Mouse (Mus musculus): ENCODE measurements around the gene Enc1. TPM values are rescaled to one million over a fixed set of nuclear protein-coding genes. Genes with fewer than 3 reads are reported as not detected.
"Not testable (repeated sequence)": the region's sequence is repeated elsewhere in the genome, so short reads cannot be mapped to it uniquely, and the experiment has no call there.

The Enc1 gene
- polyA plus RNA-seq, 1 experiment from 2014 or later, result 8.2 TPM

GRCm38 (mm10) chr13:97259271-97259670 lies 18.4 kb downstream of the Enc1 start:
- ATAC-seq (replicated peaks; ENCODE audit: low FRiP score, low TSS enrichment, low read depth), result no peak
- Histone ChIP-seq H3K9me3 (ENCODE audit: control insufficient read depth, low read length) (no peaks in the 10 kb centered on the region), H3K4me3 (ENCODE audit: low read depth, low read length) (no peak overlapping the region), H3K27me3 (replicated peaks; ENCODE audit: control insufficient read depth, insufficient read depth, low read length) (no peaks in the 10 kb centered on the region), H3K4me1 (replicated peaks; ENCODE audit: control insufficient read depth, insufficient read depth, low read length) (peaks cover 14% of the 10 kb centered on the region), H3K4me2 (ENCODE audit: low read length) (no peak overlapping the region), H3K36me3 (ENCODE audit: control insufficient read depth, insufficient read depth, low read length) (no peaks in the 10 kb centered on the region), H3K9ac (ENCODE audit: low read length) (no peak overlapping the region), H3K27ac (ENCODE audit: low read depth) (no peak overlapping the region)
- DNase-seq (ENCODE audit: low spot score), result no peak
- 71% methylated on average over 16 of the region's 16 CpGs for WGBS

- no peaks in the 10 kb centered on the region for H3K27me3 ChIP-seq (replicated peaks; ENCODE audit: control insufficient read depth, insufficient read depth, low read length)
- peaks cover 14% of the 10 kb centered on the region for H3K4me1 ChIP-seq (replicated peaks; ENCODE audit: control insufficient read depth, insufficient read depth, low read length)
- 48% methylated on average over 8 of the region's 8 CpGs for WGBS
- no peaks in the 10 kb centered on the region for H3K36me3 ChIP-seq (ENCODE audit: control insufficient read depth, insufficient read depth, low read length)
- no peak overlapping the region for H3K4me2 ChIP-seq (ENCODE audit: low read length)
- no peaks in the 10 kb centered on the region for H3K9me3 ChIP-seq (ENCODE audit: control insufficient read depth, low read length)
- no peak overlapping the region for H3K9ac ChIP-seq (ENCODE audit: low read length)
- DNase-seq (ENCODE audit: low spot score), result no peak
- H3K4me3 ChIP-seq (ENCODE audit: low read depth, low read length), result no peak overlapping the region
- no peak for ATAC-seq (replicated peaks; ENCODE audit: low FRiP score, low TSS enrichment, low read depth)
- no peak overlapping the region for H3K27ac ChIP-seq (ENCODE audit: low read depth)
Observed at GRCm38 (mm10) chr13:97260456-97261180, 19.7 kb downstream of the Enc1 start.

GRCm38 (mm10) chr13:97261549-97261948 lies 20.6 kb downstream of the Enc1 start:
- 0 out of 2 replicates have a peak, but pooled peaks have one; percentile 55 for ATAC-seq (replicated peaks; ENCODE audit: low FRiP score, low TSS enrichment, low read depth)
- Histone ChIP-seq H3K4me2 (ENCODE audit: low read length) (no peak overlapping the region), H3K36me3 (ENCODE audit: control insufficient read depth, insufficient read depth, low read length) (no peaks in the 10 kb centered on the region), H3K27ac (ENCODE audit: low read depth) (no peak overlapping the region), H3K4me3 (ENCODE audit: low read depth, low read length) (no peak overlapping the region), H3K9ac (ENCODE audit: low read length) (no peak overlapping the region), H3K9me3 (ENCODE audit: control insufficient read depth, low read length) (no peaks in the 10 kb centered on the region), H3K27me3 (replicated peaks; ENCODE audit: control insufficient read depth, insufficient read depth, low read length) (no peaks in the 10 kb centered on the region), H3K4me1 (replicated peaks; ENCODE audit: control insufficient read depth, insufficient read depth, low read length) (peaks cover 7% of the 10 kb centered on the region)
- 47% methylated on average over 6 of the region's 8 CpGs for WGBS
- no peak for DNase-seq (ENCODE audit: low spot score)

- Histone ChIP-seq H3K27ac (ENCODE audit: low read depth) (no peak overlapping the region), H3K9me3 (ENCODE audit: control insufficient read depth, low read length) (no peaks in the 10 kb centered on the region), H3K9ac (ENCODE audit: low read length) (no peak overlapping the region), H3K4me1 (replicated peaks; ENCODE audit: control insufficient read depth, insufficient read depth, low read length) (no peaks in the 10 kb centered on the region), H3K4me2 (ENCODE audit: low read length) (no peak overlapping the region), H3K27me3 (replicated peaks; ENCODE audit: control insufficient read depth, insufficient read depth, low read length) (no peaks in the 10 kb centered on the region), H3K36me3 (ENCODE audit: control insufficient read depth, insufficient read depth, low read length) (no peaks in the 10 kb centered on the region), H3K4me3 (ENCODE audit: low read depth, low read length) (no peak overlapping the region)
- DNase-seq (ENCODE audit: low spot score) (no peak), ATAC-seq (replicated peaks; ENCODE audit: low FRiP score, low TSS enrichment, low read depth) (no peak)
- 81% methylated on average over 10 of the region's 10 CpGs for WGBS
Observed at GRCm38 (mm10) chr13:97262676-97263075, 21.8 kb downstream of the Enc1 start.

- not testable (repeated sequence) for DNase-seq (ENCODE audit: low spot score); H3K27me3 ChIP-seq (replicated peaks; ENCODE audit: control insufficient read depth, insufficient read depth, low read length); H3K4me2 ChIP-seq (ENCODE audit: low read length); ATAC-seq (replicated peaks; ENCODE audit: low FRiP score, low TSS enrichment, low read depth); H3K36me3 ChIP-seq (ENCODE audit: control insufficient read depth, insufficient read depth, low read length); H3K9me3 ChIP-seq (ENCODE audit: control insufficient read depth, low read length); H3K27ac ChIP-seq (ENCODE audit: low read depth); H3K4me3 ChIP-seq (ENCODE audit: low read depth, low read length); H3K9ac ChIP-seq (ENCODE audit: low read length); H3K4me1 ChIP-seq (replicated peaks; ENCODE audit: control insufficient read depth, insufficient read depth, low read length)
- WGBS, result 90% methylated on average over 6 of the region's 6 CpGs
Observed at GRCm38 (mm10) chr13:97265534-97265933, 24.6 kb downstream of the Enc1 start.

GRCm38 (mm10) chr13:97270723-97271122 lies 29.8 kb downstream of the Enc1 start:
- no peak overlapping the region for H3K27ac ChIP-seq (ENCODE audit: low read depth)
- no peak overlapping the region for H3K9ac ChIP-seq (ENCODE audit: low read length)
- ATAC-seq (replicated peaks; ENCODE audit: low FRiP score, low TSS enrichment, low read depth) (no peak), DNase-seq (ENCODE audit: low spot score) (no peak)
- H3K27me3 ChIP-seq (replicated peaks; ENCODE audit: control insufficient read depth, insufficient read depth, low read length), result no peaks in the 10 kb centered on the region
- H3K4me1 ChIP-seq (replicated peaks; ENCODE audit: control insufficient read depth, insufficient read depth, low read length), result no peaks in the 10 kb centered on the region
- no peak overlapping the region for H3K4me3 ChIP-seq (ENCODE audit: low read depth, low read length)
- no peaks in the 10 kb centered on the region for H3K36me3 ChIP-seq (ENCODE audit: control insufficient read depth, insufficient read depth, low read length)
- H3K9me3 ChIP-seq (ENCODE audit: control insufficient read depth, low read length), result peaks cover 3% of the 10 kb centered on the region; the same call in 1 of the 2 replicates
- 77% methylated on average over 2 of the region's 2 CpGs for WGBS
- no peak overlapping the region for H3K4me2 ChIP-seq (ENCODE audit: low read length)

- no peaks in the 10 kb centered on the region for H3K4me1 ChIP-seq (replicated peaks; ENCODE audit: control insufficient read depth, insufficient read depth, low read length)
- no peaks in the 10 kb centered on the region for H3K36me3 ChIP-seq (ENCODE audit: control insufficient read depth, insufficient read depth, low read length)
- ATAC-seq (replicated peaks; ENCODE audit: low FRiP score, low TSS enrichment, low read depth) (no peak), DNase-seq (ENCODE audit: low spot score) (no peak)
- 70% methylated on average over 6 of the region's 6 CpGs for WGBS
- no peak overlapping the region for H3K9ac ChIP-seq (ENCODE audit: low read length)
- no peak overlapping the region for H3K4me2 ChIP-seq (ENCODE audit: low read length)
- no peaks in the 10 kb centered on the region for H3K27me3 ChIP-seq (replicated peaks; ENCODE audit: control insufficient read depth, insufficient read depth, low read length)
- no peak overlapping the region for H3K4me3 ChIP-seq (ENCODE audit: low read depth, low read length)
- H3K27ac ChIP-seq (ENCODE audit: low read depth), result no peak overlapping the region
- peaks cover 3% of the 10 kb centered on the region; the same call in 1 of the 2 replicates for H3K9me3 ChIP-seq (ENCODE audit: control insufficient read depth, low read length)
Observed at GRCm38 (mm10) chr13:97271641-97272040, 30.7 kb downstream of the Enc1 start.

- Histone ChIP-seq H3K4me1 (replicated peaks; ENCODE audit: control insufficient read depth, insufficient read depth, low read length) (peaks cover 5% of the 10 kb centered on the region; the same call in 1 of the 2 replicates), H3K27ac (ENCODE audit: low read depth) (no peak overlapping the region)
- WGBS, result 79% methylated on average over 3 of the region's 3 CpGs
Observed at GRCm38 (mm10) chr13:97274757-97275156, 33.9 kb downstream of the Enc1 start.

GRCm38 (mm10) chr13:97275482-97275881 lies 34.6 kb downstream of the Enc1 start:
- no peak overlapping the region for H3K9ac ChIP-seq (ENCODE audit: low read length)
- H3K27me3 ChIP-seq (replicated peaks; ENCODE audit: control insufficient read depth, insufficient read depth, low read length), result no peaks in the 10 kb centered on the region
- ATAC-seq (replicated peaks; ENCODE audit: low FRiP score, low TSS enrichment, low read depth), result no peak
- no peak overlapping the region for H3K4me3 ChIP-seq (ENCODE audit: low read depth, low read length)
- no peaks in the 10 kb centered on the region for H3K36me3 ChIP-seq (ENCODE audit: control insufficient read depth, insufficient read depth, low read length)
- no peak overlapping the region for H3K4me2 ChIP-seq (ENCODE audit: low read length)
- no peak for DNase-seq (ENCODE audit: low spot score)
- H3K9me3 ChIP-seq (ENCODE audit: control insufficient read depth, low read length), result no peaks in the 10 kb centered on the region
- no peak overlapping the region for H3K27ac ChIP-seq (ENCODE audit: low read depth)
- 76% methylated on average over 10 of the region's 10 CpGs for WGBS
- H3K4me1 ChIP-seq (replicated peaks; ENCODE audit: control insufficient read depth, insufficient read depth, low read length), result peaks cover 5% of the 10 kb centered on the region; the same call in 1 of the 2 replicates

More at GRCm38 (mm10) chr13:97274757-97275156, 33.9 kb downstream of the Enc1 start:
- ATAC-seq (replicated peaks; ENCODE audit: low FRiP score, low TSS enrichment, low read depth), result no peak
- no peaks in the 10 kb centered on the region for H3K36me3 ChIP-seq (ENCODE audit: control insufficient read depth, insufficient read depth, low read length)
- no peak overlapping the region for H3K4me3 ChIP-seq (ENCODE audit: low read depth, low read length)
- no peaks in the 10 kb centered on the region for H3K9me3 ChIP-seq (ENCODE audit: control insufficient read depth, low read length)
- DNase-seq (ENCODE audit: low spot score), result no peak
- H3K9ac ChIP-seq (ENCODE audit: low read length), result no peak overlapping the region
- H3K27me3 ChIP-seq (replicated peaks; ENCODE audit: control insufficient read depth, insufficient read depth, low read length), result no peaks in the 10 kb centered on the region
- no peak overlapping the region for H3K4me2 ChIP-seq (ENCODE audit: low read length)

Data from intestine, embryonic 14.5 days (tissue).